Mouse (Mus musculus): ENCODE measurements around the gene Glipr2. TPM values are rescaled to one million over a fixed set of nuclear protein-coding genes. Genes with fewer than 3 reads are reported as not detected.

Glipr2 gene
- total and polyA plus RNA-seq, 2 experiments from 2014 or later = 22.6 to 25.5 TPM

GRCm38 (mm10) chr4:44024241-44024640 lies 67.0 kb downstream of the Glipr2 start:
- Histone ChIP-seq H3K4me3 (ENCODE audit: low read depth, low read length) (no peak overlapping the region), H3K36me3 (ENCODE audit: insufficient read depth) (peaks cover 80% of the 10 kb centered on the region), H3K9me3 (ENCODE audit: low read length) (no peaks in the 10 kb centered on the region), H3K9ac (no peak overlapping the region), H3K27me3 (ENCODE audit: insufficient read depth, low read length) (no peaks in the 10 kb centered on the region), H3K4me1 (ENCODE audit: insufficient read depth) (no peaks in the 10 kb centered on the region), H3K27ac (ENCODE audit: low read depth, low read length) (no peak overlapping the region), H3K4me2 (ENCODE audit: low read depth) (no peak overlapping the region)
- ATAC-seq = no peak
- DNase-seq = no peak
- no peak for TF ChIP-seq CTCF (IDR thresholded peaks at IDR 0.05; ENCODE audit: low read depth)
- WGBS = 96% methylated on average over 6 of the region's 6 CpGs

- TF ChIP-seq CTCF (IDR thresholded peaks at IDR 0.05; ENCODE audit: low read depth) = no peak
- Histone ChIP-seq H3K27me3 (ENCODE audit: insufficient read depth, low read length) (no peaks in the 10 kb centered on the region), H3K9ac (no peak overlapping the region), H3K9me3 (ENCODE audit: low read length) (no peaks in the 10 kb centered on the region), H3K27ac (ENCODE audit: low read depth, low read length) (no peak overlapping the region), H3K4me1 (ENCODE audit: insufficient read depth) (no peaks in the 10 kb centered on the region), H3K4me3 (ENCODE audit: low read depth, low read length) (no peak overlapping the region), H3K4me2 (ENCODE audit: low read depth) (no peak overlapping the region), H3K36me3 (ENCODE audit: insufficient read depth) (peaks cover 79% of the 10 kb centered on the region)
- ATAC-seq (no peak), DNase-seq (no peak)
- 87% methylated on average over 6 of the region's 6 CpGs for WGBS
Observed at GRCm38 (mm10) chr4:44025570-44025969, 68.4 kb downstream of the Glipr2 start.

Other genes starting within 250 kb of the Glipr2 start
- not detected in 2 replicates for gene Olfr71, start 247.1 kb upstream of the Glipr2 start, total RNA-seq (2014; rRNA removed)
- not detected in 2 replicates for gene Olfr71, start 247.1 kb upstream of the Glipr2 start, polyA plus RNA-seq (2015; fragmentation: Nextera tagmentation; extraction: Ambion mirVana)
- 1.7 TPM in 1 of 2 replicates, not detected in the other for gene Hrct1, start 230.2 kb upstream of the Glipr2 start, total RNA-seq (2014; rRNA removed)
- 0.75 and 1.0 TPM in 2 replicates for gene Hrct1, start 230.2 kb upstream of the Glipr2 start, polyA plus RNA-seq (2015; fragmentation: Nextera tagmentation; extraction: Ambion mirVana)
- gene Spaar, start 227.4 kb upstream of the Glipr2 start, total RNA-seq (2014; rRNA removed) = 0.29 and 0.31 TPM in 2 replicates
- gene Spaar, start 227.4 kb upstream of the Glipr2 start, polyA plus RNA-seq (2015; fragmentation: Nextera tagmentation; extraction: Ambion mirVana) = 0.25 TPM in 2 replicates
- not detected in 2 replicates for gene Olfr159, start 186.4 kb upstream of the Glipr2 start, total RNA-seq (2014; rRNA removed)
- not detected in 2 replicates for gene Olfr159, start 186.4 kb upstream of the Glipr2 start, polyA plus RNA-seq (2015; fragmentation: Nextera tagmentation; extraction: Ambion mirVana)
- not detected in 2 replicates for gene Olfr156, start 133.5 kb upstream of the Glipr2 start, total RNA-seq (2014; rRNA removed)
- gene Olfr156, start 133.5 kb upstream of the Glipr2 start, polyA plus RNA-seq (2015; fragmentation: Nextera tagmentation; extraction: Ambion mirVana) = not detected in 2 replicates
- not detected in 2 replicates for gene Olfr157, start 117.2 kb upstream of the Glipr2 start, total RNA-seq (2014; rRNA removed)
- not detected in 2 replicates for gene Olfr157, start 117.2 kb upstream of the Glipr2 start, polyA plus RNA-seq (2015; fragmentation: Nextera tagmentation; extraction: Ambion mirVana)
- not detected in 2 replicates for gene Olfr155, start 105.8 kb upstream of the Glipr2 start, total RNA-seq (2014; rRNA removed)
- gene Olfr155, start 105.8 kb upstream of the Glipr2 start, polyA plus RNA-seq (2015; fragmentation: Nextera tagmentation; extraction: Ambion mirVana) = not detected in 2 replicates
- gene Reck, start 81.9 kb upstream of the Glipr2 start, total RNA-seq (2014; rRNA removed) = 3.5 and 6.5 TPM in 2 replicates
- 2.2 and 2.8 TPM in 2 replicates for gene Reck, start 81.9 kb upstream of the Glipr2 start, polyA plus RNA-seq (2015; fragmentation: Nextera tagmentation; extraction: Ambion mirVana)
- 0.19 and 0.46 TPM in 2 replicates for gene Ccin, start 26.1 kb downstream of the Glipr2 start, total RNA-seq (2014; rRNA removed)
- 0.08 TPM in 1 of 2 replicates, not detected in the other for gene Ccin, start 26.1 kb downstream of the Glipr2 start, polyA plus RNA-seq (2015; fragmentation: Nextera tagmentation; extraction: Ambion mirVana)
- gene Clta, start 47.1 kb downstream of the Glipr2 start, total RNA-seq (2014; rRNA removed) = 579 and 718 TPM in 2 replicates
- 377 and 380 TPM in 2 replicates for gene Clta, start 47.1 kb downstream of the Glipr2 start, polyA plus RNA-seq (2015; fragmentation: Nextera tagmentation; extraction: Ambion mirVana)
- gene Gne, start 126.8 kb downstream of the Glipr2 start, total RNA-seq (2014; rRNA removed) = 34.2 and 36.5 TPM in 2 replicates
- gene Gne, start 126.8 kb downstream of the Glipr2 start, polyA plus RNA-seq (2015; fragmentation: Nextera tagmentation; extraction: Ambion mirVana) = 22.1 and 25.2 TPM in 2 replicates